Mouse (Mus musculus) intestine, embryonic 14.5 days (tissue): ENCODE data around the gene Mast4. TPM values are rescaled to one million over a fixed set of nuclear protein-coding genes. Genes with fewer than 3 reads are reported as not detected.
"Not testable (repeated sequence)": the region's sequence is repeated elsewhere in the genome, so short reads cannot be mapped to it uniquely, and the experiment has no call there.

Source experiments
- ATAC-seq: fragments of 200-750 bp; cut with Nextera tagmentation; replicated peaks from 2 replicates; pipeline ENCODE4 v1.8.0; 2017; ENCODE audit warnings: low read depth, moderate number of reproducible peaks, moderate TSS enrichment, moderate library complexity; ENCODE audit not compliant: low FRiP score, low TSS enrichment
- DNase-seq: peaks from one replicate; pipeline ENCODE4 v3.0.0-alpha.2; 2018; ENCODE audit warnings: low spot score
- H3K27ac ChIP-seq: fragments of 300-500 bp; sonication (generic); 2 replicates; pipeline ENCODE4 v1.5.1; 2014; ENCODE audit warnings: low read depth, mild to moderate bottlenecking, control low read depth
- H3K27me3 ChIP-seq: fragments of 300-500 bp; sonication (generic); replicated peaks from 2 replicates; pipeline ENCODE4 v1.6.1; 2014; ENCODE audit warnings: low read length, control low read depth; ENCODE audit not compliant: control insufficient read depth, insufficient read depth
- H3K36me3 ChIP-seq: fragments of 300-500 bp; sonication (generic); 2 replicates; pipeline ENCODE4 v1.6.1; 2014; ENCODE audit warnings: low read length, control low read depth; ENCODE audit not compliant: control insufficient read depth, insufficient read depth
- H3K4me1 ChIP-seq: fragments of 300-500 bp; sonication (generic); replicated peaks from 2 replicates; pipeline ENCODE4 v1.6.1; 2014; ENCODE audit warnings: low read length, control low read depth, mixed read lengths; ENCODE audit not compliant: control insufficient read depth, insufficient read depth
- H3K4me2 ChIP-seq: fragments of 300-500 bp; sonication (generic); 2 replicates; pipeline ENCODE4 v1.6.1; 2014; ENCODE audit warnings: low read length
- H3K4me3 ChIP-seq: fragments of 300-500 bp; sonication (generic); 2 replicates; pipeline ENCODE4 v1.5.1; 2014; ENCODE audit warnings: low read depth, low read length, control low read depth, mixed read lengths
- H3K9ac ChIP-seq: fragments of 300-500 bp; sonication (generic); 2 replicates; pipeline ENCODE4 v1.6.1; 2014; ENCODE audit warnings: mild to moderate bottlenecking, low read length
- H3K9me3 ChIP-seq: fragments of 300-500 bp; sonication (generic); 2 replicates; pipeline ENCODE4 v1.6.1; 2016; ENCODE audit warnings: low read length, control low read depth; ENCODE audit not compliant: control insufficient read depth
- WGBS: fragments of 180-500 bp; shearing (Covaris S2); extraction: QIAGEN DNeasy Blood & Tissue Kit; methylation state at CpG from one replicate; pipeline ENCODE4 v1.1.7; 2014; 5-methylcytosine and 5-hydroxymethylcytosine counted together
- polyA plus RNA-seq: library from polyadenylated mRNA; unstranded; fragments of >200 nt; fragmentation: Nextera tagmentation; extraction: Ambion mirVana; gene quantifications from 2 replicates; pipeline ENCODE4 v1.2.1, GENCODE M21; 2014

The Mast4 gene
- polyA plus RNA-seq, 1 experiment from 2014 or later, result 31.9 TPM

GRCm38 (mm10) chr13:102733063-102733462 lies 601.2 kb downstream of the Mast4 start:
- no peaks in the 10 kb centered on the region for H3K9me3 ChIP-seq
- no peak for ATAC-seq
- WGBS, result 52% methylated on average over 2 of the region's 2 CpGs
- H3K4me1 ChIP-seq, result no peaks in the 10 kb centered on the region
- H3K27ac ChIP-seq, result no peak overlapping the region
- DNase-seq, result peak; percentile 16
- peaks cover 41% of the 10 kb centered on the region for H3K36me3 ChIP-seq
- H3K27me3 ChIP-seq, result no peaks in the 10 kb centered on the region
- no peak overlapping the region for H3K4me2 ChIP-seq
- no peak overlapping the region for H3K9ac ChIP-seq
- H3K4me3 ChIP-seq, result no peak overlapping the region

GRCm38 (mm10) chr13:102728951-102729350 lies 605.3 kb downstream of the Mast4 start:
- H3K4me3 ChIP-seq, H3K4me2 ChIP-seq, H3K9me3 ChIP-seq, ATAC-seq, DNase-seq, H3K27ac ChIP-seq, H3K4me1 ChIP-seq, H3K36me3 ChIP-seq, H3K27me3 ChIP-seq, H3K9ac ChIP-seq: not testable (repeated sequence)
- 63% methylated on average over 7 of the region's 7 CpGs for WGBS

- Histone ChIP-seq H3K27me3 (no peaks in the 10 kb centered on the region), H3K9ac (no peak overlapping the region), H3K9me3 (no peaks in the 10 kb centered on the region)
These were observed 606.3 kb downstream of the Mast4 start for GRCm38 (mm10) chr13:102728035-102728434.

GRCm38 (mm10) chr13:102726876-102727275 lies 607.4 kb downstream of the Mast4 start:
- ATAC-seq, result no peak
- 84% methylated on average over 1 of the region's 1 CpGs for WGBS

More at GRCm38 (mm10) chr13:102728035-102728434, 606.3 kb downstream of the Mast4 start:
- H3K4me3 ChIP-seq, result no peak overlapping the region
- H3K27ac ChIP-seq, result no peak overlapping the region
- ATAC-seq, result no peak
- DNase-seq, result no peak
- 56% methylated on average over 3 of the region's 3 CpGs for WGBS
- H3K4me1 ChIP-seq, result no peaks in the 10 kb centered on the region
- H3K36me3 ChIP-seq, result no peaks in the 10 kb centered on the region
- H3K4me2 ChIP-seq, result no peak overlapping the region

GRCm38 (mm10) chr13:102725906-102726305 lies 608.4 kb downstream of the Mast4 start:
- ATAC-seq (no peak), DNase-seq (no peak)
- H3K4me1 ChIP-seq, result no peaks in the 10 kb centered on the region
- 79% methylated on average over 2 of the region's 2 CpGs for WGBS
- no peaks in the 10 kb centered on the region for H3K36me3 ChIP-seq
- H3K9ac ChIP-seq, result no peak overlapping the region
- no peak overlapping the region for H3K27ac ChIP-seq
- H3K4me2 ChIP-seq, result no peak overlapping the region
- no peaks in the 10 kb centered on the region for H3K9me3 ChIP-seq
- H3K27me3 ChIP-seq, result no peaks in the 10 kb centered on the region
- no peak overlapping the region for H3K4me3 ChIP-seq

More at GRCm38 (mm10) chr13:102726876-102727275, 607.4 kb downstream of the Mast4 start:
- H3K4me1 ChIP-seq, result no peaks in the 10 kb centered on the region
- H3K27me3 ChIP-seq, result no peaks in the 10 kb centered on the region
- H3K4me3 ChIP-seq, result no peak overlapping the region
- H3K9ac ChIP-seq, result no peak overlapping the region
- no peak overlapping the region for H3K27ac ChIP-seq
- H3K36me3 ChIP-seq, result no peaks in the 10 kb centered on the region
- DNase-seq, result no peak
- no peaks in the 10 kb centered on the region for H3K9me3 ChIP-seq
- H3K4me2 ChIP-seq, result no peak overlapping the region

GRCm38 (mm10) chr13:102725416-102725815 lies 608.9 kb downstream of the Mast4 start:
- Histone ChIP-seq H3K9me3 (no peaks in the 10 kb centered on the region), H3K4me2 (no peak overlapping the region), H3K4me1 (no peaks in the 10 kb centered on the region), H3K4me3 (no peak overlapping the region), H3K27ac (no peak overlapping the region), H3K9ac (no peak overlapping the region), H3K36me3 (no peaks in the 10 kb centered on the region), H3K27me3 (no peaks in the 10 kb centered on the region)
- ATAC-seq, result no peak
- peak; percentile 7 for DNase-seq

- Histone ChIP-seq H3K4me2 (no peak overlapping the region), H3K36me3 (no peaks in the 10 kb centered on the region), H3K27ac (no peak overlapping the region), H3K4me1 (no peaks in the 10 kb centered on the region), H3K27me3 (no peaks in the 10 kb centered on the region), H3K4me3 (no peak overlapping the region), H3K9me3 (no peaks in the 10 kb centered on the region), H3K9ac (no peak overlapping the region)
- no peak for ATAC-seq
- WGBS, result 70% methylated on average over 1 of the region's 1 CpGs
- peak; percentile 6 for DNase-seq
These were observed 617.3 kb downstream of the Mast4 start for GRCm38 (mm10) chr13:102716973-102717372.

GRCm38 (mm10) chr13:102700744-102701143 lies 633.6 kb downstream of the Mast4 start:
- WGBS, result 91% methylated on average over 3 of the region's 3 CpGs
- H3K27me3 ChIP-seq, result no peaks in the 10 kb centered on the region

GRCm38 (mm10) chr13:102700176-102700575 lies 634.1 kb downstream of the Mast4 start:
- WGBS, result 83% methylated on average over 5 of the region's 5 CpGs
- no peak overlapping the region for H3K9ac ChIP-seq
- H3K4me2 ChIP-seq, result no peak overlapping the region
- H3K27me3 ChIP-seq, result no peaks in the 10 kb centered on the region
- DNase-seq (no peak), ATAC-seq (no peak)
- H3K36me3 ChIP-seq, result no peaks in the 10 kb centered on the region
- no peaks in the 10 kb centered on the region for H3K9me3 ChIP-seq
- H3K4me1 ChIP-seq, result peaks cover 9% of the 10 kb centered on the region; the same call in 1 of the 2 replicates
- no peak overlapping the region for H3K27ac ChIP-seq
- no peak overlapping the region for H3K4me3 ChIP-seq

More at GRCm38 (mm10) chr13:102700744-102701143, 633.6 kb downstream of the Mast4 start:
- no peaks in the 10 kb centered on the region for H3K36me3 ChIP-seq
- H3K4me2 ChIP-seq, result no peak overlapping the region
- H3K27ac ChIP-seq, result no peak overlapping the region
- no peak overlapping the region for H3K4me3 ChIP-seq
- DNase-seq, result no peak
- ATAC-seq, result no peak
- no peak overlapping the region for H3K9ac ChIP-seq
- no peaks in the 10 kb centered on the region for H3K9me3 ChIP-seq
- peaks cover 9% of the 10 kb centered on the region; the same call in 1 of the 2 replicates for H3K4me1 ChIP-seq
